Mouse (Mus musculus): ENCODE measurements around the gene Pdxk.
"Not testable (repeated sequence)": the region's sequence is repeated elsewhere in the genome, so short reads cannot be mapped to it uniquely, and the experiment has no call there.

Gene Pdxk

GRCm38 (mm10) chr10:78464792-78465207, at the start of gene Pdxk:
Gene Pdxk (minus strand): TSS chr10:78464975.
- peak; percentile 96 for DNase-seq (ENCODE audit: low spot score)

- no peak for DNase-seq (ENCODE audit: low spot score)
These were observed 38.4 kb upstream of the Pdxk start for GRCm38 (mm10) chr10:78502986-78503733.

DNA sequence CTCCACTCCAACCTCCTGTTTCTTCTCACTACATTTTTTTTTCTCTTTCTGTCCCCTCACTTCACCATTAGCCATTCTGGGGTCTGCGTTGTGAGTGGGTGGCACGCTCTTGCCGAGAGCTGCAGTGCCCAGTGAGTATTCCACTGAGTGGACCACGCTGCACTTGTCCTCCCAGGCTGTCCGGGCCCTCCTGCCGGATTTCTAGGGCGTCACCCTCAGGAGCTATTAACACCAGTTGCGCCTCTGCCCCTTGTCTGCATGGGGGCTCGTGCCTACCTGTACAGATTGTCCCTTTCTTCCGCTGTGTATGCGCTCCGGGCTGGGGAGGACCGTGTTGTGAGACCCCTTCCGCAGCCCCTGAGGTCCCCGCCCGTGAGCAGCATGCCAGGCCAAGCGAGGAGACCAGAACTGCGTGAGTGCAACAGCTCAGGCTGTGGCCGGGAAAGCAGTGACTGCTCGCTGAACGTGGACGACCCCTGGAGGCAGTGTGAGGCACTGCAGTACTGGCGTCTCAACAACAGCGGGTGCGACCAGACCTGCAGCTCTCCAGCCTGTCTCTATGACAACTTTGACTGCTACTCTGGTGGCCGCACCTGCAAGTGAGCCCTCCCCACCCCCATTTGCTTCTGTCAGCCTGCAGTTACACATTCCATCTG, 22.8 kb upstream of the Pdxk start:
- DNase-seq (ENCODE audit: low spot score) = peak; percentile 66

GRCm38 (mm10) chr10:78486871-78487270, 22.1 kb upstream of the Pdxk start:
- no peak for DNase-seq (ENCODE audit: low spot score)

DNA sequence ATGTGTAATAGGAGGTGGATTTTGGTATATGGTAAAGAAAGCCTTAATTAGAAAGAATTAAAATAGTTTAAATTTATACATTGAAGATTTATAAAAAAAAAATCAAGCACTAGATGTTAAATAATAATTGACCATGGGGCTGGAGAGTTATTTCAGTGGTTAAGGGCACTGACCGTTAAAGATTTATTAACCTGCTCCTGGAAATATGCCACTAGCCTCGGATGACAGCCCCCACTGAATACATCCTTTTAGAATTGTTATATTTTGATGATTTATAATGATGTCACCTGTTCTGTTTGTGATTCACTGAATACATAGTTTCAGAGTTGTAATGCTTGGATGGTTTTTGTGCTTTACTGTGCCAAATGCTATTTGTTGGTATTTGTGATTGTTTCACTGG, 20.6 kb upstream of the Pdxk start:
- DNase-seq (ENCODE audit: low spot score) = not testable (repeated sequence)

DNA sequence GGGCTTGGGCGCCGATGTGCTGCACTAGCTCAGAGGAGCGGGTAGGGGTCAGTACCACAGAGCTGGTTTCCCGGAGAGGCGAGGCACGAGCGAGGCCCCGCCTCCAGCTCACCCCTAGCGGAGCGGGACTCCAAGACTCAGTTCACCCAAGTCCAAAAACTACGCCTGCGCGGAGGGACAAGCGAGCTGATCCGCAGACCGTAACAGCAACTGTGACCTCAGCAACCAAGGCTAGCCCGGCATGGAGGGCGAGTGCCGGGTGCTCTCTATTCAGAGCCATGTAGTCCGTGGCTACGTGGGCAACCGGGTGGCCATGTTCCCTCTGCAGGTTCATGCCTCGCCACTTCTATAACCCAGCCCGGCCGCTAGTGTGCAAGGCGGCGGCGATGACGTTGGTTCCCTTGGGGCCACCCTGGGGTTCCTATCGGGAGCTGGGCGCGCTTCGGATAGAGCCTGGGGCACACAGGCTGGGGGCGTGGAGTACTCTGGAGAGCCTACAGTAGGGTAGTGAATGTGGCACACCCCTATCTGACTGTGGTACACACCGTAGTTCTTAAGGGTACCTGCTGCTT, 17.2 kb upstream of the Pdxk start:
- no peak for DNase-seq (ENCODE audit: low spot score)

DNA sequence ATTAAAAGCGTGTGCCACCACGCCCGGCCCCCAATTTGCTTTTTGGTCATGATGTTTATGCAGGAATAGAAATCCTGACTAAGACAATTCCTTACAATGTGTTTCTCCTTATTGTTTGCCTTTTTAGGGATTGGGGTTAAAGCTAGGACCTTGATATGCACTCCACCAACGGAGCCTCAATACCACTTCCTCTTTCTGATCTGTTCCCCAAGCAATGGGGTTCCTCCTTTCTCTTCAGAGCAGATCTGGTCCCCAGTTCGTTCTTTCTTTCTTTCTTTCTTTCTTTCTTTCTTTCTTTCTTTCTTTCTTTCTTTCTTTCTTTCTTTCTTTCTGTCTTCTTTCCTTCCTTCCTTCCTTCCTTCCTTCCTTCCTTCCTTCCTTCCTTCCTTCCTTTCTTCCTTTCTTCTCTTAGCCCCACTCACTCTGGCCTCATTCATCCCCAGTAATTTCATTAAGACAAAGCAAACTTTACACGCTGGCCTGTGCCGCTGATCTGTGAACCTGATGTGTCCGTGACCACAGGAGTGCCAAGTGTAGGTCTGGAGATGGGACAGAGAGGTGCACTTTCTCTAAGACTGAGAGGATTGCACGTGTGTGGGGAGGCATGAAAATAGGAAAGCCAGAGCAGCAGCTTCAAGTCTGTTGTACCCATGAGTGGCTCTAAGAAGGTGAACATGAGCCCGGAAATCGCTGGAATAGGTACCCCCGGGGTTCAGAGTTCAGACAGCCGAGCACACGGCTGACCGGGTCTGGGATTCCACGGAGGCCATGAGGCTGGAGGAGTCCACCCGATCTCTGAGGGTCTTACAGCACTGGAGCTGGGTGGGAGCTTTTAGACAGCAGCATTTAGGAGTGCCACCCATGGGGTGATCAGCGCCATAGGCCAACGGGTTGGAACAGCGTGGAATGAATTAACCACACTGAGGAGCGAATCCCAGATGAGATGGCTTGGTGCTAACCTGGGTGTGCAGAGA, 16.5 kb upstream of the Pdxk start:
- no peak for DNase-seq (ENCODE audit: low spot score)

DNA sequence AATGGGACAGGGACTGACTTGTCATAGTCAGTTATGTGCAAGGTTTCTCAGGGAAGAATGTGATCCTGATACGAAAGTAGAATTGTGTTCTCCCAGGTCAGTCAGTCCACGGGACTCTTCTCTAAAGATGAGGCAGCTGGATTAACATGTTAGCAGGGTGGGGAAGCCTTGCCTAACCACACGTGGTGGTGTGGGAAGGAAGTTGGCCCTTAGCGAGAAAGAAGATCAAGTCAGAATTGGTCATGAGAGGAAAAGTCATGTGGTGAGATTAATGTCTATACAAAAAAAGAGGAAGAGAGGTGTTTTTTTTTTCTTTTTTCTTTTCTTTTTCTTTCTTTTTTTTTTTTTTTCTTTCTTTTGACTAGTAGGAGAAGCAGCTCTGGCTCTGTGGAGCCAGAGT, 12.0 kb upstream of the Pdxk start:
- DNase-seq (ENCODE audit: low spot score) = no peak

DNA sequence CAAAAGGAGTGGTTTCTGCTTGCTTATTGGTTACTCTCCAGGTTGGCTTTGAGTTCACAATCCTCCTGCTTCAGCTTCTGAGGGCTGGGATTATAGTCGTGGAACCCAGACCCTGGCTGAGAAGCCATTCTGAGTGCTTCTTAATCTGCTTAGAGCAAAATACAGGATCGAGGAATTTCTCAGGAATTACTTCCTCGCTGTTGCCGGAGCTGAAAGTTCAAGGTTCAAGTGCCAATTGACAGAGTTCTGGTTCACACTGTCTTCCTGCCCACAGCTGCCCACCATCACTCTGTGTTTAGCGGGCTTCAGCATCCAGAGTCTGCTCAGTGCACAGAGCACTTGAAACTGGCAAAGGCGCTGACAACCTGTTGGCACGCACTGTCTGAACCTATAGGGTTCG, 10.0 kb upstream of the Pdxk start:
- DNase-seq (ENCODE audit: low spot score) = no peak

- no peak for DNase-seq (ENCODE audit: low spot score)
These were observed 8.7 kb upstream of the Pdxk start for GRCm38 (mm10) chr10:78473434-78473833.

- DNase-seq (ENCODE audit: low spot score) = no peak
These were observed 7.3 kb upstream of the Pdxk start for GRCm38 (mm10) chr10:78472046-78472445.

DNA sequence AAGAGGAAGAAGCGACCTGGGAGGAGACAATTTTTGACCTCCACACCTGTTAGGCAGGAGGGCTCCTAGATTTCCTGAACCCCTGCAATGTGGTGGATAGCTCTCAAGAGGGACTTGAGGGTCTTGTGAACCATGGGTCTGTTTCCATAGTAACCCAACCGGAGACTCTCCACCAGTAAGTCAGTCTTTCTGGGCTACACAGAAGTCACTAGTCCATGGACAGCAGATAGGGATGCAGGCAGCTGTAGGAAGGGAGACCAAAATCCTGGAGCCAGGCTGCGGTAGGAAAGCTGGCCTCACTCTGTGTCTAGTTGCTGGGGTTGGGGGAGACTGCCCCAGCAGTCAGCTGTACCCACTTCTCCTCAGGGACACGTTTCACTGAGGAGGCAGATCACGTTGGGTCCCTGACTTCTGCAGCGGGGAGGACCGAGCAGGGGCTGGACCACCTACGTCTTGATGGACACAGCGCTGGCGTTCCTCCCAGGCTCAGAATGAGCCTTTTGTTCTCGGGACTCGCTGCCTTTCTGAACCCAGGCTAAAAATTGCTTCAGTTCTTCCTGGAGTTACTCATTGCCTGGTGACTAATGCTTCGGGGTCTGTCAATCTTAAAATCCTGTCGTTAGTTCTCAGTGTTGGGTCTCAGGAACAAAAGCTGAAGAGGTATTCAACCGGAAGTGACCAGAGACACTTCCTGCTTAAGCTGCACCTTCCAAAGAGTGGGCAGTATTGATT, 6.0 kb upstream of the Pdxk start:
- peak; percentile 46 for DNase-seq (ENCODE audit: low spot score)

DNA sequence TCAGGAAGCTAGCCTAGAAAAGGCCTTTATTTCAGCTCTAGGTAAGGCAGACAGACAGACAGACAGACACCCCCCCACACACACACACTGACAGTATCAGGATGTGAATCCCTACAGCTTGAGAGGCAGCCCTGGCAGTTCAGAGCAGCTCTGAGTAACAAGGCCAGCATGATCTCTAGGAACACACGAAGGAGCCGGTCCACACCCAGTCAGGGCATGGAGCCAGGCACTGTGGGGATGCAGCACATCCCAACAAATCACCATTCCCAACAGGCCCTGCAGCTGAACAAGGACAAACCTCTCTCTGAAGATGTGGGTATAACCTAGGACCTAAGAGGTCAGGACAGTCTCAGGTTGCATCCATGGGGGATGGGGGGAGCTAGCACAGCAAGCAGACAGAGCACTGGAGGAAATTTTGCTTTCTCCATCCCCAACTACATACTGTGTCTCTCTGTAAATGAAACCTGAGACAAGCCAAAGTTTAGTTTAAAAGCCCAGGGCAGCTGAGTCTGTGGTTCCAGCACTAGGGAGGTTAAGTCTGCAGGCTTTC, 3.1 kb upstream of the Pdxk start:
- peak; percentile 43 for DNase-seq (ENCODE audit: low spot score)

GRCm38 (mm10) chr10:78466647-78467046, 1.9 kb upstream of the Pdxk start:
- DNase-seq (ENCODE audit: low spot score) = no peak

GRCm38 (mm10) chr10:78465472-78465871, 697 bp upstream of the Pdxk start:
- DNase-seq (ENCODE audit: low spot score) = no peak

DNA sequence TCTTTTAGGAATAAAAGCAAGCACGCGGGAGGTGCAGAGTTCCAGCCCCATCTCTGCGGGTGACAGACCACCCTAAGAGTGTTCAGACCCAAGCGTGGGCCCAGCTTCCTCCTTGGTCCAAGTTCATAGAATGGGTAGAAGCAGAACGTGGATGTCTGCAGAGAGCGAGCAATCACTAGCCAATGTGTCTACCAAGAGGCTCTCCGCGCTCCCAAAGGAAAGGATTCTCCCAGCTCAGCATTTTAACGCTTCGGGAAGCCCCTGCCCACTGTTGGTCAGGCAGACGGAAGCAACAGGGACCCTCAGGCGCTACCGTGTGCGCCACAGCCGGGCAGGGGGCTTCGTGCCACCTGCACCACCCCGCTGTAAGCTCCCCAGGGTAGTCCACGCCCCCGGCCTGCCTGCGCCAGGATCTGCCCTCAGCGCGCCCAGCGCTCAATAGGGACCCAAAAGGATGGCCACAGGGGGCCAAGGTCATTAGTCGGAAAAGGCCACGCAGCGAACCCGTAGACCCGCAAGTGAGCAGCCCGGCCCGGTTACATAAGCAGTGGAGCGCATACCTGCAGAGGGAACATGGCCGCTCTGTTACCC, 479 bp downstream of the Pdxk start:
- no peak for DNase-seq (ENCODE audit: low spot score)

GRCm38 (mm10) chr10:78463769-78464167, 1.0 kb downstream of the Pdxk start:
- DNase-seq (ENCODE audit: low spot score) = no peak

- DNase-seq (ENCODE audit: low spot score) = no peak
These were observed 1.6 kb downstream of the Pdxk start for GRCm38 (mm10) chr10:78462945-78463768.

DNA sequence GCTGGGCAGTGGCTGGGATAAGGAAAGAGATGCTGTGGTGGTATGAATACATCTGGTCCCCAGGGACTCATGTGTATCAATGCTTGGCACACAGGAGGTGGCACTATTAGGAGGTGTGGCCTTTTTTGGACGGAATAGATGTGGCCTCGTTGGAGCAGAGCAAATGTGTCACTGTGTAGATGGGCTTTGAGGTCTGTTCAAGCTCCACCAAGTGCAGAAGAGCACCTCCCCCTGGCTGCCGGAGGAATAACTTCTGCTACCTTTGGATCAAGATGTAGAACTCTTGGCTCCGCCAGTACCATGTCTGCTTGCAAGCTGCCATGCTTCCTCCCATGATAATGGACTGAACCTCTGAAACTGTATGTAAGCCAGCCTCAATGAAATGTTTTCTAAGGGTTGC, 3.0 kb downstream of the Pdxk start:
- DNase-seq (ENCODE audit: low spot score) = no peak

DNA sequence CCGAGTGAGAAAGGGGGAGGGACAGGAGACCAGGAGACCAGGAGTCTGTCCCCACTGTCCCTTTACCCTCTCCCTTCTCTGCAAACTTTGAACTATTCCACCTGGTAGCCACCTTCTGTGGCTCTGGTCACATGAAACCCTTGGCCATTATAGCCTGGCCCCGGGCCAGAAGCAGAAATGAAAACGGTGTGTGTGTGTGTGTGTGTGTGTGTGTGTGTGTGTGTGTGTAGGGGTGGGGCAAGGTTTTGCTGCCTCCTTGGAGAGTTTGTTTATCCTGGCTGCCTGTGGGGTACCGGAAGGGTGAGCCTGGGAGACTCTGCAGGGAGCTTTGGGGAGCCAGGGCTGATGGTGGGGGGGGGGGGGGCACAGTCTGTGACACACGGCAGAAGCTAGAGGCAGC, 4.3 kb downstream of the Pdxk start:
- DNase-seq (ENCODE audit: low spot score) = no peak

Measured in MN1 (cell line).